Mouse (Mus musculus): ENCODE results near the gene 2010111I01Rik. TPM values are rescaled to one million over a fixed set of nuclear protein-coding genes. Genes with fewer than 3 reads are reported as not detected.

Gene 2010111I01Rik
- total and polyA plus RNA-seq, 3 experiments, result 26.3 to 32.7 TPM; not detected in 1

DNA sequence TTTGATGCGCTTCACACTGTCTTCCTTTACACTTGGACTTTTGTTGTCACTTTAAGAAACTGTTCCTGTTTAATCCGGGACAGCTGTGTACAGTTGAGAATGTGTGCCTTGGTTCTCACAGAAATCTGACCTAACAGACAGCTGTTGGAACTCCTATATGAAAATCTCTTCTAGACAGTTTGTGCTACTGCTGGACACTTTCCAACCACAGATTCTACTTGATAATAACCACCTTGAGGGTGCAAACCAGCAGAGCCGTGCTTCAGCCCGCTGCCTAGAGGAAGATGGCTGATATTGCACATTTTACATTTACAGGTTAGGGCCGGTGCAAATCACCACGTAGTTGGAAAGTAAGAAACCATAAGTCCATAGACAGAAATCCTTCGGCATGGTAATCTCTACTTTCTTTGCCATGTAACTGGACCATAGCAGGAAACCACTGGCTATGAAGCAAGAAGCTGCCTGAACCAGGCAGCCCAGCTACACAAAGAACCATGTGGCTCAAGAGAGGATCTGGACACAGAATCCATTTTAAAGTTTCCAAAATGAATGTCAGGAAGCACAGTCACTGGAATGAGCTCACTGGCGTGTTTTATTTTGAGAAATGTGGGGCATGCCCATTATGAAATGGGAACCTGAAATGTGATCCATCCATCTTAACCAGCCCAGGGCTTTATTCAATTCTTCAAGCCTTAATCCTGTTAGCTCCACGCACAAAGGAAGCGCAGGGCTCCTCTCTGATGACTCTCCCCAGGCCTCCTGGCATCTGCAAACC, 148.1 kb downstream of the 2010111I01Rik start (continued):
- TF ChIP-seq ZKSCAN1 (IDR thresholded peaks at IDR 0.05; ENCODE audit: low read depth, low read length), result no peak
- peak; percentile 93 for TF ChIP-seq RCOR1 (IDR thresholded peaks at IDR 0.05; ENCODE audit: low read depth, low read length)
- TF ChIP-seq MAZ (IDR thresholded peaks at IDR 0.05; ENCODE audit: low read depth, low read length), result no peak

DNA sequence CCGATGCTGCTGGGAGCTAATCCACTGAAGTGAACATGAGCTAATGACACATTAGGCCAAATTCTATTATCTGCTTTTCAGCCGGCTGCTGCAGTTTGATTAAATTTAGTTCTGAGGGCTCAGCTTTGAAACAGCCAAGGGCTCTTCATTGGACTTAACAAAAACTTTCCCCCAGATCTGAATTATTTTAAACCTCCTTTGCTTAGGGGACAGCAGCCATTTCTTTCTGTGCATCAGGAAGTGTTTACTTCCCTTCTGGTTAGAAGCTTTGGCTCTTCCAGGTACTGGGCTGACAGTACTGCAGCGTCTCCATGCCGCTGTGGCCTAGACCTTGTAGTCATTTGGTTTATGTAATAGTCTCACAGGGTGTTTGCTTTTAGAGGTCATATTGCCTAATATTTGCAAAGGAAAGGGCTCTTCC, 149.2 kb downstream of the 2010111I01Rik start:
- Histone ChIP-seq H3K27me3 (ENCODE audit: control insufficient read depth in 1 of 2, insufficient read depth in 2 of 2, low read length in 2 of 2) (no peaks in the 10 kb centered on the region), H3K27ac (ENCODE audit: control insufficient read depth, low read depth, low read length) (peak overlapping the region; percentile 45; the same call in 1 of the 2 replicates), H3K36me3 (ENCODE audit: control insufficient read depth in 1 of 2, insufficient read depth in 2 of 2, low read length in 2 of 2) (peaks cover 0 to 32% of the 10 kb centered on the region in 2 experiments; a peak in 2 of 4 replicates), H3K9ac (ENCODE audit: control insufficient read depth, low read depth, low read length, poor library complexity, severe bottlenecking) (no peak overlapping the region), H3K4me3 (ENCODE audit: control insufficient read depth in 1 of 2, insufficient read depth in 1 of 2, low read depth in 2 of 2, low read length in 2 of 2) (no peak overlapping the region), H3K4me1 (ENCODE audit: control insufficient read depth in 1 of 2, insufficient read depth in 2 of 2, low read length in 2 of 2) (peaks cover 11 to 30% of the 10 kb centered on the region in 2 experiments; a peak in 3 of 4 replicates), H3K79me2 (ENCODE audit: control insufficient read depth, insufficient read depth, low read length, poor library complexity) (no peaks in the 10 kb centered on the region), H3K9me3 (replicated peaks; ENCODE audit: insufficient read depth, low read length) (no peaks in the 10 kb centered on the region)
- no peak for TF ChIP-seq SMC3 (IDR thresholded peaks at IDR 0.05; ENCODE audit: low read depth, low read length)
- TF ChIP-seq ZKSCAN1 (IDR thresholded peaks at IDR 0.05; ENCODE audit: low read depth, low read length), result no peak
- TF ChIP-seq NELFE (IDR thresholded peaks at IDR 0.05; ENCODE audit: low read depth, low read length), result no peak
- 0 out of 2 replicates have a peak, but pooled peaks have one; percentile 41 for TF ChIP-seq ETS1 (IDR thresholded peaks at IDR 0.05; ENCODE audit: low read depth, low read length)
- no peak for TF ChIP-seq CHD1 (IDR thresholded peaks at IDR 0.05; ENCODE audit: low read depth, low read length)
- TF ChIP-seq RAD21 (IDR thresholded peaks at IDR 0.05; ENCODE audit: low read depth, low read length), result no peak
- peak; percentile 71 for TF ChIP-seq TCF12 (IDR thresholded peaks at IDR 0.05; ENCODE audit: low read depth, low read length)
- no peak for TF ChIP-seq ZC3H11A (IDR thresholded peaks at IDR 0.05; ENCODE audit: low read depth, low read length)
- TF ChIP-seq RCOR1 (IDR thresholded peaks at IDR 0.05; ENCODE audit: low read depth, low read length), result no peak
- no peak for TF ChIP-seq ZNF384 (IDR thresholded peaks at IDR 0.05; ENCODE audit: low read depth, low read length)
- TF ChIP-seq ELF1 (IDR thresholded peaks at IDR 0.05; ENCODE audit: low read depth, low read length), result no peak
- TF ChIP-seq GATA1 (IDR thresholded peaks at IDR 0.05; ENCODE audit: low read depth, low read length), result peak; percentile 73
- no peak for TF ChIP-seq MAZ (IDR thresholded peaks at IDR 0.05; ENCODE audit: low read depth, low read length)
- no peak for TF ChIP-seq MAX (IDR thresholded peaks at IDR 0.05; ENCODE audit: low read length)
- 0 out of 2 replicates have a peak, but pooled peaks have one; percentile 12 for TF ChIP-seq MYB (IDR thresholded peaks at IDR 0.05; ENCODE audit: low read depth, low read length)
- TF ChIP-seq CTCF (IDR thresholded peaks at IDR 0.05 in 2 of 3, conservative IDR thresholded peaks at IDR 0.05 in 1 of 3; ENCODE audit: control insufficient read depth in 1 of 3, insufficient read depth in 1 of 3, low read depth in 2 of 3, low read length in 3 of 3, poor library complexity in 1 of 3, severe bottlenecking in 1 of 3), result no peak
- TF ChIP-seq ZMIZ1 (IDR thresholded peaks at IDR 0.05; ENCODE audit: low read depth, low read length), result no peak
- TF ChIP-seq POLR2AphosphoS2 (IDR thresholded peaks at IDR 0.05; ENCODE audit: low read length), result no peak
- no peak for TF ChIP-seq USF2 (IDR thresholded peaks at IDR 0.05; ENCODE audit: borderline replicate concordance in 1 of 2, insufficient read depth in 1 of 2, low read depth in 1 of 2, low read length in 2 of 2)
- TF ChIP-seq TBP (IDR thresholded peaks at IDR 0.05; ENCODE audit: low read depth, low read length), result no peak
- no peak for TF ChIP-seq USF1 (IDR thresholded peaks at IDR 0.05; ENCODE audit: low read depth, low read length)
- TF ChIP-seq KAT2A (conservative IDR thresholded peaks at IDR 0.05; ENCODE audit: low read depth, low read length), result no peak
- no peak for TF ChIP-seq HCFC1 (IDR thresholded peaks at IDR 0.05; ENCODE audit: low read depth, low read length)
- no peak for TF ChIP-seq E2F4 (IDR thresholded peaks at IDR 0.05; ENCODE audit: borderline replicate concordance, low read depth, low read length)
- peak; percentile 75 to 81 for TF ChIP-seq EP300 (IDR thresholded peaks at IDR 0.05; ENCODE audit: low read depth in 1 of 2, low read length in 2 of 2)
- no peak for TF ChIP-seq BHLHE40 (IDR thresholded peaks at IDR 0.05; ENCODE audit: borderline replicate concordance, low read depth, low read length)
- TF ChIP-seq MAFK (IDR thresholded peaks at IDR 0.05; ENCODE audit: borderline replicate concordance, low read depth, low read length), result no peak
- no peak for TF ChIP-seq MEF2A (IDR thresholded peaks at IDR 0.05; ENCODE audit: extremely low read depth, insufficient replicate concordance, low read depth, low read length, poor library complexity, severe bottlenecking)
- TF ChIP-seq POLR2AphosphoS5 (IDR thresholded peaks at IDR 0.05; ENCODE audit: borderline replicate concordance, low read depth, low read length), result no peak
- TF ChIP-seq POLR2A (IDR thresholded peaks at IDR 0.05; ENCODE audit: control insufficient read depth in 1 of 2, insufficient read depth in 1 of 2, low read depth in 1 of 2, low read length in 2 of 2, poor library complexity in 1 of 2), result no peak
- TF ChIP-seq CHD2 (IDR thresholded peaks at IDR 0.05; ENCODE audit: low read length), result no peak
- no peak for TF ChIP-seq MYC (IDR thresholded peaks at IDR 0.05; ENCODE audit: low read depth, low read length)
- TF ChIP-seq SIN3A (IDR thresholded peaks at IDR 0.05; ENCODE audit: low read length), result no peak; the same call in 1 of the 2 replicates
- peak; percentile 44 for TF ChIP-seq TAL1 (IDR thresholded peaks at IDR 0.05; ENCODE audit: low read length)
- peak; percentile 66 for DNase-seq (ENCODE audit: low read depth, low spot score)

All from MEL (cell line).